Mouse (Mus musculus): ENCODE data around the gene Tmem156. TPM values are rescaled to one million over a fixed set of nuclear protein-coding genes. Genes with fewer than 3 reads are reported as not detected.

Tmem156 gene
- polyA plus RNA-seq, 1 experiment, result 0.29 TPM

DNA sequence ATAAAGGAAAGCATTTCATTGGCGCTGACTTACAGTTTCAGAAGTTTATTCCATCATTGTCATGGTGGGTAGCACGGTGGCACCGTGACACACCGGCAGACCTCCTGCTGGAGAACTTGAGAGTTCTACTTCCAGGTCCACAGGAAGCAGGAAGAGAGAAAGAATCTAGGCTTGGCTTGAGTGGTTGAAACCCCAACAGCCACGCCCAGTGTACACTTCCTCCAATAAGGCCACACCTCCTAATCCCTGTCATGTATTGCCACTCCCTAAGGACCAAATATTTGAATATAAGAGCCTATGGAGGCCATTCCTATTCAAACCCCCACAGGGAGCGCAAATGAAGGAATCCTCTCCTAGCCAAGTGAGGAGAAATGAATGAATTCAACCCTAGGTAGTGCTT is 34.3 kb downstream of the Tmem156 start:
- Histone ChIP-seq H3K4me1 (ENCODE audit: control insufficient read depth, insufficient read depth, insufficient read length, low read length) (no peaks in the 10 kb centered on the region), H3K36me3 (ENCODE audit: control insufficient read depth, insufficient read depth, low read length) (no peaks in the 10 kb centered on the region), H3K27me3 (ENCODE audit: control insufficient read depth, insufficient read depth, low read length) (no peaks in the 10 kb centered on the region), H3K27ac (ENCODE audit: insufficient read depth, low read depth, low read length) (no peak overlapping the region), H3K4me3 (ENCODE audit: low read depth, low read length) (no peak overlapping the region)
- 96% methylated on average over 6 of the region's 6 CpGs for WGBS
- TF ChIP-seq CTCF (IDR thresholded peaks at IDR 0.05; ENCODE audit: extremely low read depth, insufficient read length, insufficient replicate concordance, low read depth, low read length) (no peak), POLR2A (IDR thresholded peaks at IDR 0.05; ENCODE audit: low read depth, low read length) (no peak)

DNA sequence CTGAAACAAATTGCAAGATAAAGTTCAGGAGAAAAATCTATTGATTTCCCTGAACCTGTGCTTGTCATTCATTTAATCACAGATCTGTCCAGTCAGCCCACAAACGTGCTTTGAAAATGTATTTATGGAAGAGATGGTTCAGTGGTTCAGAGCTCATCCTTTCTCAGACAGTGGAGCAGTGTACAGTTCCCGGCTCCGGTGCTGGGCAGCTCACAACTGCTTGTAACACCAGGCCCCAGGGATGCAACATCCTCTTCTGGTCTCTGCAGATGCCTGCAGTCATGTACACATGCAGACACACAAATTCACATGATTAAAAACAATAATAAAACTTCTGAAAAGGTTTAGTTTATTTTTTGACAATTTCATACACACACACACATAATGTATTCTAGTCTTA is 40.4 kb downstream of the Tmem156 start:
- no peak for TF ChIP-seq POLR2A (IDR thresholded peaks at IDR 0.05; ENCODE audit: low read depth, low read length)
- TF ChIP-seq CTCF (IDR thresholded peaks at IDR 0.05; ENCODE audit: extremely low read depth, insufficient read length, insufficient replicate concordance, low read depth, low read length), result no peak
- 68% methylated on average over 3 of the region's 3 CpGs for WGBS
- Histone ChIP-seq H3K36me3 (ENCODE audit: control insufficient read depth, insufficient read depth, low read length) (no peaks in the 10 kb centered on the region), H3K4me1 (ENCODE audit: control insufficient read depth, insufficient read depth, insufficient read length, low read length) (no peaks in the 10 kb centered on the region), H3K27me3 (ENCODE audit: control insufficient read depth, insufficient read depth, low read length) (no peaks in the 10 kb centered on the region), H3K27ac (ENCODE audit: insufficient read depth, low read depth, low read length) (no peak overlapping the region), H3K4me3 (ENCODE audit: low read depth, low read length) (no peak overlapping the region)

DNA sequence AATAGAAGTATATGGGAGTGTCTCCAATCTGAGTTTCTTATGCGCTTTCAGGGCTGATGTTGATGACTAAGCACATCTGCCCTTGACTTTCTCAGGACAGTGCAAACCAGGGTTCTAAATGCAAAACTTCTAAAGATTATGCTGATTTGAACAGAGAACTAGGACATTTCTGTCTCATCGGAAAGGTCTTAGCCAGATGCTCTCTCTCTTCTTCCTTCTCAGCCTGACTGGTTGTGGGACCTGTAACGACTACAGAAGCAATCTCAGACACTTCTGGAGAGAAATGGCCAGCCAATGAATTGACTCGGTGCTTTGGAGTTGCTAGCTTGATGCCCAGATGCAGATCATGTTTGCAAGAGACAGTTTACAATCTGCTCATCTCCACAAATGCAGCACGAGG is 42.1 kb downstream of the Tmem156 start:
- H3K36me3 ChIP-seq (ENCODE audit: control insufficient read depth, insufficient read depth, low read length), result no peaks in the 10 kb centered on the region
- no peak for TF ChIP-seq CTCF (IDR thresholded peaks at IDR 0.05; ENCODE audit: extremely low read depth, insufficient read length, insufficient replicate concordance, low read depth, low read length)
- no peak for TF ChIP-seq POLR2A (IDR thresholded peaks at IDR 0.05; ENCODE audit: low read depth, low read length)
- H3K27me3 ChIP-seq (ENCODE audit: control insufficient read depth, insufficient read depth, low read length), result no peaks in the 10 kb centered on the region
- H3K4me1 ChIP-seq (ENCODE audit: control insufficient read depth, insufficient read depth, insufficient read length, low read length), result no peaks in the 10 kb centered on the region
- H3K4me3 ChIP-seq (ENCODE audit: low read depth, low read length), result no peak overlapping the region
- H3K27ac ChIP-seq (ENCODE audit: insufficient read depth, low read depth, low read length), result no peak overlapping the region
- 79% methylated on average over 5 of the region's 5 CpGs for WGBS

- TF ChIP-seq CTCF (IDR thresholded peaks at IDR 0.05; ENCODE audit: extremely low read depth, insufficient read length, insufficient replicate concordance, low read depth, low read length) (no peak), POLR2A (IDR thresholded peaks at IDR 0.05; ENCODE audit: low read depth, low read length) (no peak)
- no peak overlapping the region for H3K27ac ChIP-seq (ENCODE audit: insufficient read depth, low read depth, low read length)
- H3K4me1 ChIP-seq (ENCODE audit: control insufficient read depth, insufficient read depth, insufficient read length, low read length), result no peaks in the 10 kb centered on the region
- H3K27me3 ChIP-seq (ENCODE audit: control insufficient read depth, insufficient read depth, low read length), result no peaks in the 10 kb centered on the region
- no peak overlapping the region for H3K4me3 ChIP-seq (ENCODE audit: low read depth, low read length)
- no peaks in the 10 kb centered on the region for H3K36me3 ChIP-seq (ENCODE audit: control insufficient read depth, insufficient read depth, low read length)
- WGBS, result 61% methylated on average over 12 of the region's 12 CpGs
Observed at GRCm38 (mm10) chr5:65047285-65047855, 44.6 kb downstream of the Tmem156 start.

DNA sequence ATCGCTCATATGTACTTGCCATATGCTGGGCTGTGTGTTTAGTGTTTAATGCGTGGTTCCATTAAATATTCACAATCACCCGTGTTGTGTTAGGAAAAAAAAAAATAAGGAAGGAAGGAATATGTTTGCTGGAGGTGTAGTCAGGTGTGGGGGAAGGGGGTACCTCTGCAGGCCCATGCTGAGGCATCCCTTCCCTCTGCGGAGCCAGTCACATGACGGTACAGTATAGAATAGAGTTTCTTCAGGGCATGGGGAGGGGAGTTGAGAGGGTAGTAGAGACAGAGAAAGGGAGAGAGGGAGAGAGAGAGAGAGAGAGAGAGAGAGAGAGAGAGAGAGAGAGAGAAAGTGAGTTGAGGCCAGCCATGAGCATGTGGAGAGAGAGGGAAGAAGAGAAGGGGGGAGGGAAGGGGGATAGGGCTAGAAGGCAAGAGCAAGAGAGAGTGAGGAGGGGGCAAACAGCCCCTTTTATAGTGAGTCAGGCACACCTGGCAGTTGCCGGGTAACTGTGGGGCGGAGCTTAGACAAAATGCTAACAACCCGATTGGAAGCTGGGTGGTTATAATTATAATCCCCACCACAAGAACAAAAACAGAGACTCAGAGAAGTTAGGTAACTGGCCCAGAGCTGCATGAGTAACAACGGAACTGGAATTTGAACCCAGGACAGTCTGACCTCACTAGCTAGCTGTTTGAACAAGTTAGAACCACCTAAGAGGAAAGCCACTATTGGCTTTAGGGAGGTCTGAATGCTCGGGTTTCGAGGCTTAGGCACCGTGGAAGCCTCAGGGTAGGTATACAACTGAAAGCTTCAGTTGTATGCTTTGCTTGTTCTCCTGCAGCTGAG is 45.3 kb downstream of the Tmem156 start:
- no peak overlapping the region for H3K27ac ChIP-seq (ENCODE audit: insufficient read depth, low read depth, low read length)
- no peaks in the 10 kb centered on the region for H3K4me1 ChIP-seq (ENCODE audit: control insufficient read depth, insufficient read depth, insufficient read length, low read length)
- TF ChIP-seq POLR2A (IDR thresholded peaks at IDR 0.05; ENCODE audit: low read depth, low read length), result no peak
- no peak for TF ChIP-seq CTCF (IDR thresholded peaks at IDR 0.05; ENCODE audit: extremely low read depth, insufficient read length, insufficient replicate concordance, low read depth, low read length)
- 50% methylated on average over 12 of the region's 12 CpGs for WGBS
- H3K36me3 ChIP-seq (ENCODE audit: control insufficient read depth, insufficient read depth, low read length), result no peaks in the 10 kb centered on the region
- H3K4me3 ChIP-seq (ENCODE audit: low read depth, low read length), result no peak overlapping the region
- H3K27me3 ChIP-seq (ENCODE audit: control insufficient read depth, insufficient read depth, low read length), result no peaks in the 10 kb centered on the region

DNA sequence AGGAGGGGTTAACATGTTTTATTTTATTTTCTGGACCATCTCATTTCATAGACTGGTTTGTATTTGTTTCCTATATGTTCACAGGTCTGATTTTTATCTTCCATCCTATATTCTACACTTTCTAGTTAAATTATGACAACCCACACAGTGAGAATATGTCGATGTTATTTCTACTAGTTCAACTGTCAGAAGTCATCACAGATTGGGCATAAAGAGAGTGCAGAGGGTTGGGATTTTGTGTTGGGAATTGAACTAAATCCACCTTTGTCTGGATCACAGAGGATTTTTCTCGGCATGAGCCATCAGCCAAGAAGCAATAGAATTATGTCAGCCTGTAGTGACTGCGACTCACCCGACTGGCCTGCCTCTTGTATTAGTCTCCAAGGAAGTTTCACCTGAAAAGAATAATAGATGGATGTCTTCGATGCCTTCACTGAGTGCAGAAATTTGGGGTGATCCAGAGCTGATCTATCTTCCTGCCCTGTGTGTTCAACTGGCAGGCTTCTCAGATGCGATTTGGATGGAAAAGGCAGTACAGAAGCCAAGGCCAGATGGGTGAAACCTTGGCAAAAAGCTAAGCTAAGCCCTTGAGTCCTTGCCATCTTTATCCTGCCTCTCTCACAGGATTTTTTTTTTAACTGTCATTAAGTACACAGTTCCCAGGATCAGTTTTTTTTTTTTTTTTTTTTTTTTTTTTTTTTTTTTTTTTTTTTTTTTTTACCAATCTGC is 46.1 kb downstream of the Tmem156 start:
- Histone ChIP-seq H3K4me3 (ENCODE audit: low read depth, low read length) (no peak overlapping the region), H3K27ac (ENCODE audit: insufficient read depth, low read depth, low read length) (no peak overlapping the region), H3K27me3 (ENCODE audit: control insufficient read depth, insufficient read depth, low read length) (no peaks in the 10 kb centered on the region), H3K4me1 (ENCODE audit: control insufficient read depth, insufficient read depth, insufficient read length, low read length) (no peaks in the 10 kb centered on the region), H3K36me3 (ENCODE audit: control insufficient read depth, insufficient read depth, low read length) (no peaks in the 10 kb centered on the region)
- no peak for TF ChIP-seq CTCF (IDR thresholded peaks at IDR 0.05; ENCODE audit: extremely low read depth, insufficient read length, insufficient replicate concordance, low read depth, low read length)
- no peak for TF ChIP-seq POLR2A (IDR thresholded peaks at IDR 0.05; ENCODE audit: low read depth, low read length)
- WGBS, result 87% methylated on average over 6 of the region's 6 CpGs

DNA sequence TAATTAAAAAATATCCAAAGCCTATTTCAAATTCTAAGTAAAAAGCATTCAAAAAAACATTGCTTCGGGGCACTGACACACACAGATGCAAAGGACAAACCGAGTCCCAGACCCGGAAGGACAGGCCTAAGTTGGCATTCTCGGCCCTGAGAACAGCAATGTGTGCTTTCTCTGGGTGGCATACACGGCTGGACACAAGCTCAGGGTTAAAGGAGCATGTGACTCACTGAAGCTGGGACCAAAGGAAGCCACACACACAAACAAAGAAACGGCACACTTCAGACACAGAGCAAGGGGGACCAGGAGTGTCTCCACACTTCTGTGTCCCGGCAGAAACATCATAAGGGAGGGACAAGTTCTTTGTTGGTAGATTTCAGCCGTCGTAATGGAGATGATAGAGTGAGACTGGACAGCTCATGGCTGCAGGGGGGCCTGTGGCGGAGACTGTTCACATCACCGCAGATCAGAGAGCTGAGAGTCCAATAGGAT is 48.5 kb downstream of the Tmem156 start:
- Histone ChIP-seq H3K4me1 (ENCODE audit: control insufficient read depth, insufficient read depth, insufficient read length, low read length) (no peaks in the 10 kb centered on the region), H3K27ac (ENCODE audit: insufficient read depth, low read depth, low read length) (no peak overlapping the region), H3K36me3 (ENCODE audit: control insufficient read depth, insufficient read depth, low read length) (peaks cover 2% of the 10 kb centered on the region; the same call in 1 of the 2 replicates), H3K4me3 (ENCODE audit: low read depth, low read length) (no peak overlapping the region), H3K27me3 (ENCODE audit: control insufficient read depth, insufficient read depth, low read length) (no peaks in the 10 kb centered on the region)
- 75% methylated on average over 11 of the region's 11 CpGs for whole genome bisulfite sequencing
- TF ChIP-seq POLR2A (IDR thresholded peaks at IDR 0.05; ENCODE audit: low read depth, low read length) (no peak), CTCF (IDR thresholded peaks at IDR 0.05; ENCODE audit: extremely low read depth, insufficient read length, insufficient replicate concordance, low read depth, low read length) (no peak)

Measured in small intestine, adult 2 months (tissue).